Mouse (Mus musculus): ENCODE results near the gene Ntrk2.
A peak's percentile ranks its signal among the peaks of the same experiment; 100 is the strongest.

Gene Ntrk2

GRCm38 (mm10) chr13:58965826-58966225, 159.5 kb downstream of the Ntrk2 start:
- DNase-seq (ENCODE audit: low spot score): no peak

- no peak for DNase-seq (ENCODE audit: low spot score)
Measured at GRCm38 (mm10) chr13:58966466-58966865, 160.1 kb downstream of the Ntrk2 start.

- DNase-seq (ENCODE audit: low spot score): no peak
Measured at GRCm38 (mm10) chr13:58968168-58968567, 161.8 kb downstream of the Ntrk2 start.

DNA sequence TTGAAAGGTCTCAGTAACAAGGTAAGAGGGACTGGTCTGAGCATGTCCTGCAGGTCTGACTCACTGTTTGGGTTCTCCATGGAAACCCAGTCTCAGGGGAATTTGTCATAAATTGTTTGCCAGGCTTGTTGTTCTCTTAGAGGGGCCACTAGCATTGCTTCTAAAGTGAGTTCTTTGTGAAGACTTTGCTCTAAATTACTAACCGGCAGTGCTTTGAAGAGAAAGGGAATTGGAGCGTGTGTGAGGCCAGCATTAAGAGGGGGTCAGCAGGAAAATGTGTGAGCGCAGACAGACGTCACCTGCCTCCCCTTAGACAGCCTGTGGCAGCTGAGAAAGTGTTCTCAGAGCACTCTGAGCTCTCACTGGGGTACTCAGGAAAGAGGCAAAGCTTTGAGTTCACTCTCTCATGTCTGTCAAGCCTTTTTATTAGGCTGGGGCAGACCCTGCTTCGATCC, 165.1 kb downstream of the Ntrk2 start:
- peak; percentile 30 for DNase-seq (ENCODE audit: low spot score)

DNA sequence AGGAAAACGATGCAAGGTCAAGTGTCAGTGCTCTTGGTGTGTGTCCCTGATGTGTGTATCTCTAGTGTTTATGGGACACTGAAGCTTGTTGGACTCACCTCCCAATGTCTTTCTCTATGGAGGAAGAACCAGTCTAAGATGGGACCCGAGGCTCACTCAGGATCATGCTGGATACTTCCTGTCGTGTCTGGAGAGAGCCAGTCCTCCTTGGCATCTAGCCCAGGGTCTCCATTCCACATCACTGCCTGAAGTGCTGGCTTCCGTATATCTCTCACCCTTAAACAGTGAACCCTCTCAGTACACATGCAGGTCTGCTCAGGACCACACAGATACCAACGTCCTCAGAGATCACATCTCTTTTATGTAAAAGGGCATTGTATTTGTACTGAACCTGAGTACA, 166.1 kb downstream of the Ntrk2 start:
- DNase-seq (ENCODE audit: low spot score): no peak

DNA sequence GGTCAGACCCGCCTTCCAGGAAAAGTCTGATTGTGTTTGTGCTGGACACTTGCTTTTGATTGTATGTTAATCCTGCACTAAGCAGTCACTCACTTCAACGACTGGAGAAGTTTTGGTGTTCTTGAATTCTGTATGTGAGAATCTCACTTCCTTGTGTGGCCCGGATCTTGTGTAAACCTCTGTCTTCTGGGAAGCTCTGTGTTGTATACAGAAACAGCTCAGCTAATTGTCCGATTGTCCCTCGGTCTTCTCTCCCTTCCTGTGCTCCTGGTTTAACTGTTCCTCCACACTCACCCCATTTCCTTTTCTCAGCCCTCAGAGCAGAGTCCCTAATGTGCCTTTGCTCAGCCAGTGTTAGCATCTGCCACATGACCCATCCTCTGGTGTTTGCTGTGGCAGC, 190.1 kb downstream of the Ntrk2 start:
- no peak for DNase-seq (ENCODE audit: low spot score)

DNA sequence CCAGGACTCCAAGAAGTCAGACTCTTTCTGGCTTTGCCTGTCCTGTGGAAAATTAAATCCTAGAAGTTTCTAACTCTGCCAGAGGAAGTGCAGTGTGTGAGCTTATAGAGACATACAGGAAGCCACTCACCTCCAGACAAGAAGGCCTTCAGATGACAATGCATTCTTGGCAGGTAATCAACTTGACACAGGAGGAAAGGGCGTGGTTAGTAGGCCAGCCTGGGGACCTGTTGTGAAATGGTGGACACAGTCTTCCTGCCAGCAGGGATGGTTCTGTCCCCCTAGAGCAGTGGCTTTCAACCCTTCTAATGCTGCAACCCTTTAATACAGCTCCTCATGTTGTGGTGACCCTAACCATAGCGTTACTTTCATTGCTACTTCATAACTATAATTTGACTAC, 191.4 kb downstream of the Ntrk2 start:
- DNase-seq (ENCODE audit: low spot score): no peak

- DNase-seq (ENCODE audit: low spot score): peak; percentile 31
Measured at GRCm38 (mm10) chr13:58999373-59000053, 193.1 kb downstream of the Ntrk2 start.

DNA sequence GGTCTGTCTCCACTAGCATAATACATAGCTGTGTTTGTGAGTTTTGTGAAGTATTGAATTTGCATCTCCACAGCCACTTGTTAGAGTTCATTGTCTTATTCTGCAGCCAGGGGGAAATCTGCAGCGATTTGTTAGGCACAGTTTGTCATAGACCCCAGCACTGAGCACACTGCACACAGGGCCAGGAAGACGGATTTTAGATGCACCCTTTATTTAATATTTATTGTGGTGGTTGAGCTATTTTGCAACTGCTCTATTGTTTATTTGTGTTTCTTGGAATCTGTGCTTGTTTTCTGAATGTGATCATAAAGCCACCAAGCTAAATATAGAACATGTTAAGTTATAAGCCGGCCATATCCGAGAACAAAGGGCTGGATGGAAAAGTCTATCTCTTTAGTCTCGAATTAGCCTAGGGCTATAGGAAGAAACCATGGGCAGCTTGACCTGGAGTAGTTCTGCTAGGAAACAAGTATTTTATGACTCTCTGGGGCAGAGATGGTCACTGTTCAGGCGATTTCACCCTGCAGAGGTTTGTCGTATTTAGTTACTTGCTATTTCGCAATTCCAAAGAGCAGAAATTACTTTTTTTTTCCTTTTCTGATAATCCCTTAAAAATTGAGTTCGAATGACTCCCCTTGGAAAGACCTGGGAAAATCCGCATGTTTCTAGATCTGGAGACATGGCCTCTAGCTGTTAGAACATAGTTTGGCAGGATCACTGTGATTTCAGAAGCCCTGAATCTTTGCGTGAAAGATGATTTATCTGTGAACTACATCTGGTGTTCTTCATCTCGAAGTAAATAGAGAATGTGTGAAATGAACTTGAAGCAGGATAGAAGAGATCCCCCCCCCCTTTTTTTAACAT, 196.8 kb downstream of the Ntrk2 start:
- DNase-seq (ENCODE audit: low spot score): no peak

DNA sequence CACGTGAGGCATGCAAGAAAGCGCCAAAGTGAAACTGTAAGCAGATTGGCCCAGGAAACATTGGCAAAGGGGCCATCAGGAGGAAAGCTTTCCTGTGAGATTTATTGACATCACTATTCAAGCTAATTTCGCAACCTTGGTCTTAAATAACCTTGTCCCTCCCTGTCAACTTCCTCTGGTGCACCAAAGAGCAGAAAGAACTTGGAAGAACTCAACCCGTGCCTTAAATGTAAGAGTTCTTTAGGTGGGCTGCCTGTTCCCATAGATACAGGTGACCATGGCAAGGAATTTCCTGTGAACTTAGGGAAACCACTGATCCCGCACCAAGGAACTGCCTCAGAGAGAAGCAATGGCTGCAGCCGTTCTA, 197.4 kb downstream of the Ntrk2 start:
- DNase-seq (ENCODE audit: low spot score): peak; percentile 26

GRCm38 (mm10) chr13:59004579-59004978, 198.2 kb downstream of the Ntrk2 start:
- no peak for DNase-seq (ENCODE audit: low spot score)

DNA sequence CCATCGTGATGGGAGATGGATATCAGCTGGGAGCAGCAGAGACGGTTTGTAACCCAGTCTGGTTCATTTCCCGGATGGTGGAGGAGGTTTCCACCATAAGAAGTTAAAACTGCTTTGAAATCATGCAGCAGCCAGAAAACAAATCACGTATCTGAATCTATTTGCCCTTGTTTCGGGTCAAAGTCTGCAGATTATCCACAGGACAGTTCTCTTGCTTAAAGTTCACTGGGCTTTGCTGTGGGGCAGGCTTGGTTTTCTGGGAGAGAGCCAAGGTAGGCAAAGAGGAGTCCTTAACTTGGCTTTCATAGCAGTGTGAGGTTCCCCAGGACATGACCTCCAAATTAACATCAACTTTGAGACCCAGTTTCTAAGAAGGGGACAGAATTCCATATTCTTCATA, 203.5 kb downstream of the Ntrk2 start:
- DNase-seq (ENCODE audit: low spot score): no peak

DNA sequence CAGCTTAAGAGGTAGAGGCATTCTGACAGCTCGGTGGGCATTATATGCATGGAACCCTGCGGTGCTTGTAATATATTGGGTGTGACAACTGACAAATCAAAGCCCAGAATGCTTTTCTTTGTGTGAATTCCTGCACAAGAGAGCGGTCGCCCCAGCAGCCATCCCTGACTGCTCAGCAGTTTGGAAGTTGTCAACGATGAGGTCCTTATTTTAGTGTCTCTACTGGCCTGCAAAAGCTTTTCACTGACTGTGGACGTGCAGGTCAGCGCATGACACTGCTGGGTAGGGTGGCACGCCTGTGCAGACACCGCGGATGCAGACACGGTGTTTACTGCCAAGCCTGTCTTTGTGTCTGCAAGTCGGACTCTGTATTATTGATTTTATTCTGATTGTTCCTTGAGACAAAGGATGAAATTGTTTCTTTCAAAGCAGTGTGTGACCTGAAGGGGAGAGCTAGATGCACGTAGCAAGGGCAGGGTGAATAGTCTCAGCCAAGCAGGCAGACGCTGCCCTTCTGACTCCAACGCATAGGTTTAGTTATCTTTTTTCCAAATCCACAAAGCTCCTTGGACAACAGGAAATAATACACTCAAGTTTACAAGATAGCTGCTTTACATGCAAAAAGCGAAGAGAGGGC, 204.6 kb downstream of the Ntrk2 start:
- peak; percentile 51 for DNase-seq (ENCODE audit: low spot score)

DNA sequence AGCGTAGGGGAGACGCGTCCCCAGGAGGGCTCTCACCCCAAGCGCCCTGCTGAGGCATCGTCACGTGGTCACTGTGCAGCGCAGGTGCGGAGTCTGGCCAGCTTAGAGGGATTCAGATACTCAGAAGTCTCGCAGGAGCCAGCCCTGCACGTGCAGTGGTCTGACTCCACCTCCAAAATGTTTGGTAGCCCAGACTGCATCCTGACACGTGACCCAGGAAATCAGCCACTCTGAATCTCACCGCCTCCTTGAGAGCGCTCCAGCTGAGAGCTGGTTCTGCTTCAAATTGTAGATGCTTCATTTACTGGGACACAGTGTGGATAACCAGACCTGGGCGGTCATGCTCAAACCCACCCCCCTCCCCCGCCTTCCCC, 205.1 kb downstream of the Ntrk2 start:
- DNase-seq (ENCODE audit: low spot score): peak; percentile 87

GRCm38 (mm10) chr13:59015360-59015759, 209.0 kb downstream of the Ntrk2 start:
- no peak for DNase-seq (ENCODE audit: low spot score)

GRCm38 (mm10) chr13:59017121-59017520, 210.8 kb downstream of the Ntrk2 start:
- DNase-seq (ENCODE audit: low spot score): no peak

DNA sequence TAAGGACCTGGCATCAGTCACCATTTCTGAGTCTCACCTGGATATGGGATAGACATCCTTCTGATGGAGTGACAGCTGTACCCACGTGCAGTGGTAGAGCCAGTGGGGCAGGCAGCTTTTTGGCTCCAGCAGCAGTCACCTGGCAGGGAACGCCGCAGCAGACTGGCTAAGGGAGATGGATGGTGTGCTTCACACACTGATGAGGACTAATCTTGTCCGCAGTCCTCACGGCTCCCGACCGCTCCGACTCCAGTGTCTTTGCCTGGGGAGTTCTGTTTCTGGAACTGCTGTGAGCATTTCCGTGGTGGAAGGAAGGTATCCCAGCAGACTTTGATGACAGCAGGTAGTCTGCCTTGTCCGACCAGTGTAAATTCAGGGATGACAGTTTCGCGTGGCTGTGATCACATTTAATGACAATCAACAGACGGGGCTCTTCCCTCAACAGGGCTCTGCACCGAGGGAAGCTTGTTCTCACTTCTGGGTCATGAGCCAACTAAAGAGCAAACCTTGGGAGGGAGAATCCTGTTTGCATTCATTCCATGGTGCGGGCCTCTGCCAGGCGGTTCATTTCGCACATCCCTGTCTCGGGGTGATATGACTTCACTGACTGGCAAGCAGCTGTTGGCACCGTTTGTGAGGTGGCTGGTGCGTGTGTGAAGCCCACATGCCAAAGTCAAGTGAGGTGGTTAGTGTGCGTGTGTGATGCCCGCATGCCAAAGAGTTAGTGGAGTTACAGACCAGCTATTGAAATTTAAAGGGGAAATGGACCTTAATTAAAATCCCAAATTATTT, 216.1 kb downstream of the Ntrk2 start:
- no peak for DNase-seq (ENCODE audit: low spot score)

- no peak for DNase-seq (ENCODE audit: low spot score)
Measured at GRCm38 (mm10) chr13:59025653-59026052, 219.3 kb downstream of the Ntrk2 start.

GRCm38 (mm10) chr13:59027436-59027835, 221.1 kb downstream of the Ntrk2 start:
- no peak for DNase-seq (ENCODE audit: low spot score)

GRCm38 (mm10) chr13:59028546-59028945, 222.2 kb downstream of the Ntrk2 start:
- no peak for DNase-seq (ENCODE audit: low spot score)

- no peak for DNase-seq (ENCODE audit: low spot score)
Measured at GRCm38 (mm10) chr13:59030574-59030973, 224.2 kb downstream of the Ntrk2 start.
